Mouse (Mus musculus) heart, embryonic 13.5 days (tissue): ENCODE measurements at regions not wholly inside any gene's neighbourhood (a gene's known extent, or its start where the extent isn't known, plus 50 kb on each side); places are given as distances from the start of the nearest gene placed in this dataset.

Experiments used
- ATAC-seq: fragments of 200-750 bp; cut with Nextera tagmentation; 2 replicates; pipeline ENCODE4 v1.8.0; 2017; ENCODE audit warnings: moderate TSS enrichment; ENCODE audit not compliant: insufficient number of reproducible peaks, low FRiP score, low TSS enrichment; ENCODE audit errors: extremely low read depth
- H3K27ac ChIP-seq: fragments of 300-500 bp; sonication (generic); replicated peaks from 2 replicates; pipeline ENCODE4 v1.5.1; 2015; ENCODE audit warnings: moderate library complexity, mild to moderate bottlenecking, inconsistent platforms
- H3K27me3 ChIP-seq: fragments of 300-500 bp; sonication (generic); replicated peaks from 2 replicates; pipeline ENCODE4 v1.6.1; 2015; ENCODE audit warnings: mild to moderate bottlenecking, inconsistent platforms
- H3K36me3 ChIP-seq: fragments of 300-500 bp; sonication (generic); 2 replicates; pipeline ENCODE4 v1.6.1; 2015; ENCODE audit warnings: mild to moderate bottlenecking, inconsistent platforms
- H3K4me1 ChIP-seq: fragments of 300-500 bp; sonication (generic); 2 replicates; pipeline ENCODE4 v1.6.1; 2015; ENCODE audit warnings: inconsistent platforms
- H3K4me2 ChIP-seq: fragments of 300-500 bp; sonication (generic); 2 replicates; pipeline ENCODE4 v1.6.1; 2015; ENCODE audit warnings: inconsistent platforms, mild to moderate bottlenecking, moderate library complexity
- H3K4me3 ChIP-seq: fragments of 300-500 bp; sonication (generic); 2 replicates; pipeline ENCODE4 v1.5.1; 2015; ENCODE audit warnings: moderate library complexity, mild to moderate bottlenecking, inconsistent platforms
- H3K9ac ChIP-seq: fragments of 300-500 bp; sonication (generic); 2 replicates; pipeline ENCODE4 v1.6.1; 2015; ENCODE audit warnings: inconsistent platforms, mild to moderate bottlenecking, moderate library complexity
- H3K9me3 ChIP-seq: fragments of 300-500 bp; sonication (generic); 2 replicates; pipeline ENCODE4 v1.6.1; 2016; ENCODE audit warnings: inconsistent platforms
- WGBS: fragments of 180-500 bp; shearing (Covaris S2); methylation state at CpG from one replicate; pipeline ENCODE4 v1.1.7; 2015; ENCODE audit warnings: mixed read lengths; 5-methylcytosine and 5-hydroxymethylcytosine counted together

DNA sequence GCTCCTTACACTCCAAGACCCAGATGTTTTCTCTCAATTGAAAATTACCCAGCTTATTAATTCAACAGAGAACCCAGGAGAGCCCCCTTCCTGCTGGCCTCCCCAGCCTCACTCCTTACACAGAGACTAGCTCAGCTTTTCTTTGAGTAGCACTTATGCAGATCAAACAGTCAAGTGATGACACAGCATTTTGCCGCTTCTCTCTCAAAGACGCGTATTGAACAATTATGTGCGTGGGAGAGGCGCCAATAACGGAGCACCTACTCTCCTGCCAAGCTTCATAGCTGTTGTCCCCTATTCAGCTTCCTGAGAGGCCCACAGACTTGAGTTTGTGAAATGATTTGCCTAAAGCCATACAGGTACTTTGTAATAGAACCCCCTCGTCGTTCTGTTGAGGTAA lies 428.5 kb downstream of the Fut8 start:
- no peaks in the 10 kb centered on the region for H3K9me3 ChIP-seq
- ATAC-seq = no peak
- H3K36me3 ChIP-seq = no peaks in the 10 kb centered on the region
- 76% methylated on average over 8 of the region's 8 CpGs for WGBS
- H3K9ac ChIP-seq = no peak overlapping the region
- no peak overlapping the region for H3K27ac ChIP-seq
- no peak overlapping the region for H3K4me2 ChIP-seq
- no peak overlapping the region for H3K4me3 ChIP-seq
- peaks cover 45% of the 10 kb centered on the region for H3K27me3 ChIP-seq
- peaks cover 32% of the 10 kb centered on the region for H3K4me1 ChIP-seq

DNA sequence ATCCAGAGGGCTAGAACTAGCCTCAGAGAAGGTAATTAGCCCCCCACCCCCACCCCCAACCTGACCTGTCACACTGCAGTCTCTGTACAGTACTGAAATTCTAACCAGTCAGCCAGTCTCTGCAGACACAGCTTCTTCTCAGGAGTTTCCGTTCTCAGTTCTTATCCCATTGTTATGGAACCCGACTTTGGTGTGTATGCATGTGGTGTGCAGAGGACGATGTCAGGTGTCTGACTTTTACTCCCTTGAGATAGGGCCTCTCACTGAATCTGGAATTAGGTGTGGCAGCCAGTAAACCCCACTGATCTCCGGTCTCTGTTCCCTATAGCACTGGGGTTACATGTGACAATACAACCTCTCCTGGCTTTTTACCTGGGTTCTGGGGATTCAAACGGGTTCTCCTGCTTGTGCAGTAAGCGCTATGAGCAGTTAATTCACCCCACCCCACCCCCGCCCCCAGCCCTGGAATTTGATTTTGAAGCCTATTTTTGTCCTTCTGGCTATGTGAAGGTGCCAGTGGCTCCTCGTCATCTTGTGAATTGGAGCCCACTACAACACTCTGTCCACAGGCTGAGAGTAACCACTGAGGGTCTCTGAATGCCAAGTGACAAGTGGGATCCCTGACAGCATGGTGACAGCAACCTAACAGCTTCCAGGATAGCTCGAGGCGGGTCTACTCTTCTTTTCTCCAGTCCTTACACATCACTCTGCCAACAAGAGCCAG lies 429.4 kb downstream of the Fut8 start:
- no peak overlapping the region for H3K4me3 ChIP-seq
- 44% methylated on average over 10 of the region's 10 CpGs for WGBS
- H3K9ac ChIP-seq = no peak overlapping the region
- H3K4me1 ChIP-seq = peaks cover 32% of the 10 kb centered on the region
- no peaks in the 10 kb centered on the region for H3K9me3 ChIP-seq
- peaks cover 54% of the 10 kb centered on the region for H3K27me3 ChIP-seq
- H3K4me2 ChIP-seq = peak overlapping the region; percentile 31
- ATAC-seq = no peak
- H3K36me3 ChIP-seq = no peaks in the 10 kb centered on the region
- H3K27ac ChIP-seq = no peak overlapping the region

DNA sequence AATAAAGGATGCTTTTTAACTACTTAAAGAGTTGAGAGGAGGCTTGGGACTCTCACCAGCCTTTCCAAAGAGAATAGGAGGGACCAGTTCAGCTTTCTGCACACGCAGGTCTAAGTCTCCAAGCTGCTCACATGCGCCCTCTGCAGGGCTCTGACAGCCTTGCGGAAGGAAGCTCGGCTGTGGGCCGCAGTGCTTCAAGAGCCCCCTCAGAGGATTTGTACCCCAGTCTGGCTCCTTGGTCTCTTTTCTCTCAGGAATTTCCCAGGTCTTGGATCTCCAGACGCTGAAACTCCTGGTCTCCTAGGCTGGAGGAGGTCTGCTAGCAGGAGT lies 429.9 kb downstream of the Fut8 start:
- no peak overlapping the region for H3K4me3 ChIP-seq
- H3K36me3 ChIP-seq = no peaks in the 10 kb centered on the region
- no peak overlapping the region for H3K27ac ChIP-seq
- no peak overlapping the region for H3K9ac ChIP-seq
- WGBS = 2% methylated on average over 6 of the region's 6 CpGs
- peaks cover 32% of the 10 kb centered on the region for H3K4me1 ChIP-seq
- peaks cover 59% of the 10 kb centered on the region for H3K27me3 ChIP-seq
- no peaks in the 10 kb centered on the region for H3K9me3 ChIP-seq
- peak overlapping the region; percentile 31 for H3K4me2 ChIP-seq
- no peak for ATAC-seq

DNA sequence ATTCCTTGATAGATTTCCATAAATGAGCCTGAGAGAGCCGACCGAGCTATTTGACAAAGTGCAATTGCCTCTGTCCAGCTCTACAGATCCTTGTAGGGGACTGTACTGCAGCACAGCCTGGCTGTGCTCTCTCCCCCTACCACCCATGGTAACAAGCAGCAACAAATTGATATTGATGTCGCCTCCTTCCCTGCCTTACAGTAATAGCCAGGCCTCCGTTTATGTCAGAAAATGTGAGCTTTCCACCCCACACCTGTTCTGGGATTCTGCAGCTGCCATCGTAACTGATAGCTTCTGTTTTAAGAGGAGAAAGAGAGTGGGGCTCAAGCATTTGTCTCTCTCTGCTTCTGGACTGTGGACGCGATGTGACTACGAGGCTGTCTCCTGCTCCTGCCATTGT lies 432.6 kb downstream of the Fut8 start:
- no peak overlapping the region for H3K4me3 ChIP-seq
- H3K36me3 ChIP-seq = no peaks in the 10 kb centered on the region
- H3K9ac ChIP-seq = no peak overlapping the region
- H3K27ac ChIP-seq = no peak overlapping the region
- peaks cover 19% of the 10 kb centered on the region for H3K4me1 ChIP-seq
- WGBS = 68% methylated on average over 8 of the region's 8 CpGs
- no peak for ATAC-seq
- H3K27me3 ChIP-seq = peaks cover 65% of the 10 kb centered on the region
- H3K9me3 ChIP-seq = no peaks in the 10 kb centered on the region
- H3K4me2 ChIP-seq = no peak overlapping the region

DNA sequence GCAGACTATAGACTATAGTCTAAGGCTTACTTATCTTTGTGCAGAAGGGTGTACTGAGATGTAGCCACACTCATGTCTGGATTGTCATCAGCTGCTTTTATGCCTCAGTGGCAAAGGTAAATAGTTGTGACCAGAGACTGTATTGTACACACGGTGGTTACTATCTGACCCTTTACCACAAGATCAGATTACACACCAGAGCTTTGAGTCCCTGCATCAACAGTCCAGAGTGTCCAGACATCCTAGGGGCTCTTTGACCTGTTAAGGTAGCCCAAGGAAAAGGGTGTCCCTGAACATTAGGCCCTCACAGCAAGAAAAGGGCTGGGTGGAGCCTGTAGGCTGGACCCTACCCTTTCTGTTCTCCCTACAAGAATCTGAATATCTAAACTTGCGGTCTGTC lies 436.4 kb downstream of the Fut8 start:
- H3K4me3 ChIP-seq = no peak overlapping the region
- no peak overlapping the region for H3K27ac ChIP-seq
- H3K4me1 ChIP-seq = no peaks in the 10 kb centered on the region
- no peaks in the 10 kb centered on the region for H3K36me3 ChIP-seq
- H3K9me3 ChIP-seq = no peaks in the 10 kb centered on the region
- 73% methylated on average over 2 of the region's 2 CpGs for WGBS
- ATAC-seq = no peak
- H3K27me3 ChIP-seq = peaks cover 57% of the 10 kb centered on the region
- H3K4me2 ChIP-seq = no peak overlapping the region
- no peak overlapping the region for H3K9ac ChIP-seq

DNA sequence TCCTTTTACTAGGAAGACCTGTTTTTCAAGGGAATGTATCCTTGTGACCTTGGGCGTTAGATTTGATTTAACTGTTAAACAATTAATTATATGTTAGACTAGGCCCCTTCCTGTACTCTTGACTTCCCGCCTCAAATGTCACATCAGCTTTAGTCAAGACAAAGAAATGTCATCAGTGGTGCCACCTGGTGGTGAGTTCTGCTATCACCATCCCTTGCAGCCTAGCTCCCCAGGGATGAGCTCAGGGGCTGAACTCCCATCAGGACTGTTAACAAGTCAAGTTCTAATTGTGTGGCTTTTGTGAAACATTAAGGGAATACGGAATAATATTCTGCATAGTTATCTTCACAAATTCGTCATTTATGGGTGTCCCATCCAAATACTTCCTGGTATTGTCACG lies 436.8 kb downstream of the Fut8 start:
- 62% methylated on average over 5 of the region's 5 CpGs for WGBS
- no peak overlapping the region for H3K4me3 ChIP-seq
- no peak for ATAC-seq

DNA sequence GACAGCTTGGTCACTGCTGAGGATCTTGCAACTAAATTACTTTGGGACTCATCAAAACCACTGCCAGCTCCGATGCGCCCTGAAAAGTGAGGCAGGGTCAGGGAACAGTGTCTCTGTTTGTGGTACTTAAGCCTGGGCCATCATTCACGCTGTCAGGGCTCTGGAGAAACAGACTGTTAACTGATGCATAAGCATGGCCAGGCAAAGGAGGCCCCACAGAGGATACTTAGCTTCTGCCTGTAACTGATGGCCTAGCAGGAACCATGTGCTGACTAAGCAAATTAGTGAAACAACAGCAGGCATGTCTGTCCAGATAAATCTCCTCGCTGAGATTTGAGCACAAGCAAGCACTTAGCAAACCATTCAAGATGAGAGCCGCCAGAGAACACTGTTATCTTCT lies 440.1 kb downstream of the Fut8 start:
- Histone ChIP-seq H3K4me2 (no peak overlapping the region), H3K27ac (no peak overlapping the region), H3K9ac (no peak overlapping the region), H3K4me1 (no peaks in the 10 kb centered on the region), H3K4me3 (no peak overlapping the region), H3K9me3 (no peaks in the 10 kb centered on the region), H3K36me3 (no peaks in the 10 kb centered on the region), H3K27me3 (peaks cover 22% of the 10 kb centered on the region)
- 34% methylated on average over 5 of the region's 5 CpGs for WGBS
- no peak for ATAC-seq

More for the DNA sequence above, 436.8 kb downstream of the Fut8 start:
- Histone ChIP-seq H3K4me2 (no peak overlapping the region), H3K9ac (no peak overlapping the region), H3K4me1 (no peaks in the 10 kb centered on the region), H3K36me3 (no peaks in the 10 kb centered on the region), H3K27ac (no peak overlapping the region), H3K27me3 (peaks cover 53% of the 10 kb centered on the region), H3K9me3 (no peaks in the 10 kb centered on the region)

DNA sequence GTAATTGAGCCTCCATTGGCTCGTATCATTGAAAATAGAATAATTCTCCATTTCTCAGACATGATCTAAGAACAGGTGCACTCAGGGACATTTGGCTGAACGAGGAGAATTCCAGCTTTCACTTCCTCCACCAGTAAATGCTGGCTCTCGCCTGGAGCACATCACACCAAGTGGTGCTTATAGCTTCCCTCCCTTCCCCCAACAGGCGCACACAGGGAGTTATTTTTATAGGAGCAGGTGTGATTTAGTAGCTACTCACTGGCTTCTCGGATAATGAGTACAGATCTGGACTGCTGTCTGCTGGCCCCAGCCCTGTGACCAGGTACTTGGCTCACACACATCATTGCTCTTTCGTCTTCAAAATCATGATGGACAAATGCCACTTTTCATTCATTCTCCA lies 456.2 kb downstream of the Fut8 start:
- 51% methylated on average over 6 of the region's 6 CpGs for WGBS
- Histone ChIP-seq H3K36me3 (no peaks in the 10 kb centered on the region), H3K27me3 (peaks cover 11% of the 10 kb centered on the region; the same call in 1 of the 2 replicates), H3K9me3 (no peaks in the 10 kb centered on the region), H3K9ac (no peak overlapping the region), H3K4me1 (peaks cover 19% of the 10 kb centered on the region), H3K4me2 (no peak overlapping the region), H3K4me3 (no peak overlapping the region), H3K27ac (no peak overlapping the region)
- no peak for ATAC-seq

DNA sequence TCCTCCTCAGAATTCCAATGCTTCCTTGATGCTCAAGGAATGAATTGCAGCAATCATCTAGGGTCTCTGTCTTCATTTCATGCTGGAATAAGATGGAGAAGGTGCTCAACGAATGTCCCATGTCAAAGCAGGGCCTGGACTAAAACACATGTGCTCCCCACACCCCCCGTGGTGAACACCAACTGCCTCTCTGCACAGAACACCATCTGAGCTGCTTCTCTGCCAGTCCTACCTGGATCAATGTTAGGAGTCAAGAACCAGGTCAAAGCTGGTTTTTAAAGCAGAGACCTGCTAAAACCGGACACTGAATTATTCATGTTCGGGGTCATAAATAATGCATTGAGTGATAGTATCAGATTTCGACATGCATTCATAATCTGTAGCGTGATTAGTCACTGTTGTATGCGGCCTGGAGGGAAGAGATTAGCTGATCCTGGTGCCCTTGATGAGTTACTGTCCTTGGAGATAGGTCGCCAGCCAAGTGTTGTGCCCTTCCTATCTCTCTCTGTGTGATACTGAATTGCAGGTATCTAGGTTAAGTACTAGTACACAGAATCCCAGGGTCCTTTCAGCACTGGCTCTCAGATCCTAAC lies 458.2 kb downstream of the Fut8 start:
- H3K4me2 ChIP-seq = no peak overlapping the region
- H3K27me3 ChIP-seq = peaks cover 6% of the 10 kb centered on the region; the same call in 1 of the 2 replicates
- no peak overlapping the region for H3K27ac ChIP-seq
- ATAC-seq = no peak
- H3K9me3 ChIP-seq = no peaks in the 10 kb centered on the region
- no peak overlapping the region for H3K9ac ChIP-seq
- H3K36me3 ChIP-seq = no peaks in the 10 kb centered on the region
- no peak overlapping the region for H3K4me3 ChIP-seq
- WGBS = 71% methylated on average over 8 of the region's 8 CpGs
- peaks cover 26% of the 10 kb centered on the region for H3K4me1 ChIP-seq

DNA sequence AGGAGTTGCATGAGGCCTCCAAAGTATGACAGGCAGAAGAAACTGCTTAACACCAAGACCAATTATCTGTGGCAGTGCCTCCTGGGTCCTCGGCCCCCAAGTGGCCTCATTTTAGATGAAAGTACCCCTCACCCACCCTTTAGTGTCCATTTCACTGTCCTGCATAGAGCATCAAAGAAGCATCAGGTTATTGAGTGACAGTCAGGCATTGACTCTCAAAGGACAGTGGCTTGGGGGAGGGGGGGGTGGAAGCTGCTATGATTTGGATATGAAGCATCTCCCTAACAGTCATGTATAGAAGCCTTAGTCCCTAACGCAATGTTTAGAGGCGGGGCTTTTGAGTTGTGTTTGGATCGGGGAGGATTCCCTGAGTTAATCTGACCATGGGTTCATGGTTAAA lies 458.7 kb downstream of the Fut8 start:
- ATAC-seq = no peak
- Histone ChIP-seq H3K9me3 (no peaks in the 10 kb centered on the region), H3K36me3 (no peaks in the 10 kb centered on the region), H3K27ac (no peak overlapping the region), H3K27me3 (peaks cover 4% of the 10 kb centered on the region; the same call in 1 of the 2 replicates), H3K4me1 (peaks cover 26% of the 10 kb centered on the region), H3K4me3 (no peak overlapping the region), H3K4me2 (no peak overlapping the region), H3K9ac (no peak overlapping the region)
- 74% methylated on average over 4 of the region's 4 CpGs for WGBS

DNA sequence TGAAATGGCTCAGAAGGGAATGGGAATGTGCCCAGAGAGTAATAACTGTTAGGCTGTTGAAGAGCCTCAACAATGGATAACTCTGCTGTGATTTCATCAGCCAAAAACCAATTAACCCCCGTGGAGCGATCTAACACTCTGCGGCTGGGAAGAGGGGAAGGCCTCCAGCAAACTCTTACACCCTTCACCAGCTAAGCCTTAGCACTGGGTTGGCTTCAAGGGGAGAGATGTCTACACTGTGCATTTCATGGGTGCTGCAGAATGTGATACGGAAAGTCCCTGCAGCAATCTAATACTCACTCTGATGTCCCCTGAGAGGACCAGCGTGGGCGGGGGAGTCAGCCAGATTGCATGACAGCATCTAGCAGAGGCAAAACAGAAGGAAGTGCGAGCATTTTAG lies 460.2 kb downstream of the Fut8 start:
- ATAC-seq = no peak
- H3K36me3 ChIP-seq = no peaks in the 10 kb centered on the region
- H3K9me3 ChIP-seq = no peaks in the 10 kb centered on the region
- H3K4me2 ChIP-seq = no peak overlapping the region
- no peak overlapping the region for H3K27ac ChIP-seq
- H3K9ac ChIP-seq = no peak overlapping the region
- 57% methylated on average over 7 of the region's 7 CpGs for WGBS
- peaks cover 21% of the 10 kb centered on the region for H3K4me1 ChIP-seq
- H3K4me3 ChIP-seq = no peak overlapping the region
- peaks cover 4% of the 10 kb centered on the region; the same call in 1 of the 2 replicates for H3K27me3 ChIP-seq
